Mouse (Mus musculus) megakaryocyte, adult 5-6 weeks (primary cell): ENCODE data around the gene Pde3a. TPM values are rescaled to one million over a fixed set of nuclear protein-coding genes. Genes with fewer than 3 reads are reported as not detected.

ENCODE experiments used
- ATAC-seq: 2 replicates; pipeline ENCODE4 v1.8.0; 2016; ENCODE audit warnings: mild to moderate bottlenecking, inconsistent platforms; ENCODE audit not compliant: poor library complexity, severe bottlenecking
- total RNA-seq, 2 experiments: library from RNA; stranded (forward) in 1 of 2; stranded (reverse) in 1 of 2; fragments of 153-499, 151-499 nt in 1 of 2; fragments of 221-1000, 200-1000 nt in 1 of 2; gene quantifications; 2 replicates each; pipeline versions ENCODE4 v1.2.3 to v1.2.4; 2015 to 2017

The Pde3a gene
- total RNA-seq, 2 experiments from 2014 or later, result not detected

GRCm38 (mm10) chr6:141388104-141388503 lies 139.0 kb downstream of the Pde3a start:
- ATAC-seq, result no peak

GRCm38 (mm10) chr6:141395926-141396325 lies 146.9 kb downstream of the Pde3a start:
- ATAC-seq, result no peak

- ATAC-seq, result no peak
These were observed 150.3 kb downstream of the Pde3a start for GRCm38 (mm10) chr6:141399411-141399810.

GRCm38 (mm10) chr6:141403943-141404342 lies 154.9 kb downstream of the Pde3a start:
- ATAC-seq, result no peak

- ATAC-seq, result no peak
These were observed 155.6 kb downstream of the Pde3a start for GRCm38 (mm10) chr6:141404649-141405048.

- no peak for ATAC-seq
These were observed 156.4 kb downstream of the Pde3a start for GRCm38 (mm10) chr6:141405496-141405895.

- no peak for ATAC-seq
These were observed 159.7 kb downstream of the Pde3a start for GRCm38 (mm10) chr6:141408758-141409157.

- no peak for ATAC-seq
These were observed 161.8 kb downstream of the Pde3a start for GRCm38 (mm10) chr6:141410836-141411235.

- ATAC-seq, result no peak
These were observed 176.0 kb downstream of the Pde3a start for GRCm38 (mm10) chr6:141425114-141425513.

- no peak for ATAC-seq
These were observed 179.5 kb downstream of the Pde3a start for GRCm38 (mm10) chr6:141428587-141428986.

GRCm38 (mm10) chr6:141430134-141430533 lies 181.1 kb downstream of the Pde3a start:
- ATAC-seq, result peak; percentile 67

GRCm38 (mm10) chr6:141432271-141432974 lies 183.4 kb downstream of the Pde3a start:
- ATAC-seq, result no peak

- no peak for ATAC-seq
These were observed 185.1 kb downstream of the Pde3a start for GRCm38 (mm10) chr6:141433917-141434756.

- no peak for ATAC-seq
These were observed 186.1 kb downstream of the Pde3a start for GRCm38 (mm10) chr6:141435160-141435559.

GRCm38 (mm10) chr6:141439965-141440364 lies 190.9 kb downstream of the Pde3a start:
- ATAC-seq, result no peak

GRCm38 (mm10) chr6:141447547-141447946 lies 198.5 kb downstream of the Pde3a start:
- no peak for ATAC-seq

- no peak for ATAC-seq
These were observed 199.8 kb downstream of the Pde3a start for GRCm38 (mm10) chr6:141448886-141449285.

GRCm38 (mm10) chr6:141455335-141455734 lies 206.3 kb downstream of the Pde3a start:
- ATAC-seq, result no peak

- no peak for ATAC-seq
These were observed 207.5 kb downstream of the Pde3a start for GRCm38 (mm10) chr6:141456591-141456990.

- no peak for ATAC-seq
These were observed 221.2 kb downstream of the Pde3a start for GRCm38 (mm10) chr6:141470251-141470650.

GRCm38 (mm10) chr6:141474223-141474622 lies 225.2 kb downstream of the Pde3a start:
- ATAC-seq, result no peak

- no peak for ATAC-seq
These were observed 225.6 kb downstream of the Pde3a start for GRCm38 (mm10) chr6:141474696-141475095.
